Mouse (Mus musculus): ENCODE data around the gene Eif4g1.

GRCm38 (mm10) chr16:20715161-20715560 is 47.0 kb downstream of the Eif4g1 start:
- TF ChIP-seq CTCF (IDR thresholded peaks at IDR 0.05; ENCODE audit: low read depth, low read length) (no peak), TAL1 (conservative IDR thresholded peaks at IDR 0.05; ENCODE audit: low read depth, low read length) (no peak), GATA1 (IDR thresholded peaks at IDR 0.05; ENCODE audit: borderline replicate concordance, low read length) (no peak)
